Mouse (Mus musculus): Measurements from ENCODE around the gene Itpr3.

Gene Itpr3

GRCm38 (mm10) chr17:27141971-27142450 lies 84.9 kb downstream of the Itpr3 start:
- DNase-seq (ENCODE audit: low read depth, low spot score): no peak

GRCm38 (mm10) chr17:27144152-27144551 lies 87.0 kb downstream of the Itpr3 start:
- DNase-seq (ENCODE audit: low read depth, low spot score): no peak

GRCm38 (mm10) chr17:27146323-27146923 lies 89.3 kb downstream of the Itpr3 start:
- no peak for DNase-seq (ENCODE audit: low read depth, low spot score)

DNA sequence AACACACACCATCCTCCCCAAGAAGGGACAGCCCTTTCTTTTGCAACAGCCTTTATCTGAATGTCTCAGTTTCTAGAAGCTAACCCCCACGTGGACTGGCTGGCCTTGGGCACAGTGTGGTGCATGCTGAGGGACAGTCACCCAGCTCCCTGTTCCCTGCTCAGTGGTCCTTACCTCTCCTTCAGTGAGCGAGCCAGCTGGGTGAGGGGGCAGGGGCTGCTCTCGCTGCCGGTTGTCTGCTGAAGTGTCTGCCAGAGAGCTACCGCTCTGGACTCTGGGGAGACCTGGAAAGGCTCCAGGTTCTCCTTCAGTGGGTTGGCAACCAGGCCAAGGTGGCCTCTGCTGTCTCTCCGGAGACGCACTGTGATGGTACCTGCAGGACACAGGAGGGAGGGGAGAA lies 93.8 kb downstream of the Itpr3 start:
- no peak for DNase-seq (ENCODE audit: low read depth, low spot score)

GRCm38 (mm10) chr17:27151411-27151810 lies 94.3 kb downstream of the Itpr3 start:
- peak; percentile 35 for DNase-seq (ENCODE audit: low read depth, low spot score)

- DNase-seq (ENCODE audit: low read depth, low spot score): peak; percentile 40
Measured at GRCm38 (mm10) chr17:27152976-27153723, 96.0 kb downstream of the Itpr3 start.

GRCm38 (mm10) chr17:27153773-27154193 lies 96.7 kb downstream of the Itpr3 start:
- no peak for DNase-seq (ENCODE audit: low read depth, low spot score)

DNA sequence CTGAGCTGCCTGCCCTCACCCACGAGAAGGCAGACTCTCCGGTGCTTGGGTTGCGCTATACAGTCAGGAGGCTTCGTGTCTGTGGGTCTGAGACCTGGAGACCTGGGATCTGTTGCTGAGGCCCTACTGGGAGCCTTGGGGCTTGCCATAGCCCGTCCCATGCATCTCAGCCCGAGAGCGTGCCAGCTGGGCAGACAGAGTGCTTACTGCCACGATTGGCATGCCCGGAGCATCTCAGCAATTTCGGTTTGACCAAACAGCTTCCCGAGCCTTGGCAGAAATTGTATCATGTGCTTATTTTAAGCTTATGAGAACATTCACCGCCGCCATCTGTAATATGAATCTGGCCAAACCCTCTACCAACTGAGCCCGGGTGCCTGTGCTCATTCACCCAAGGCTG lies 97.2 kb downstream of the Itpr3 start:
- no peak for DNase-seq (ENCODE audit: low read depth, low spot score)

DNA sequence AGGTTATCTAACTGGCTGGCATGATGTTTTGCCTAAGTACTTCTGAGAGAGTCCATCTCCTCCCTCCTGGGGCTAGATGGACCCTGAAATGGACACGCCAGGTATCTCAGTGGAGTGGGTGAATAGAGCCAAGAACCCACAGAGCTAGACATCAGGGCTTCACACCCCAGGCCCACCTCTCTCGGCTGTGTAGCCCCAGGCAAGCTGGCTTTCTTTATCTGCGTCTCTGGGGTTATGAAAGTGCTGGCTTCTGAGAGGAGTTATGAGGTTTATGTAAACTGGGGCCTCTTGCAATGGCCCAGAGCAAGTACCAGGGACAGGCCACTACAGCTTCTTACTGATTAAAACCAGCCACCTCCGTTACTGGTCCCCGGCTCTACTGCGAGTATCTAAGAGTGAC lies 97.8 kb downstream of the Itpr3 start:
- no peak for DNase-seq (ENCODE audit: low read depth, low spot score)

- no peak for DNase-seq (ENCODE audit: low read depth, low spot score)
Measured at GRCm38 (mm10) chr17:27155752-27156151, 98.6 kb downstream of the Itpr3 start.

GRCm38 (mm10) chr17:27158439-27158838 lies 101.3 kb downstream of the Itpr3 start:
- DNase-seq (ENCODE audit: low read depth, low spot score): no peak

DNA sequence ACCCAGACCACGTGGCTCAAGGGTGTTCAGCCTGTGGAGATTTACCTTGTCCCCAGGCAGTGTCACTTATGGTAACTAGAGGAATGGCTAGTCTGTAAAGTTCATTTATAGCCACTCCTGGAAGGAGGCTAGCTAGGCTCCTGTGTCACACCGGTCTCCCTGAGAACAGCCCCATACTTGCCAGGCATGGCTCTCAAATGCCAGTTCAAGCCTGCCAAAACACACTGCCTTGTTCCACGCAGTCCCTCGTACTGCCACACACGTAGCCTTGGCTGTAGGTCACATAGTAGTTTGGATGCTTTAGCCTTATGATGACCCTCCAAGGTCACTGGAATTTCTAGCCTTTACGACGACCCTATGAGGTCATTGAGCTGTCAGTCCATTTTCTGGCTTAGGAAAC lies 102.1 kb downstream of the Itpr3 start:
- DNase-seq (ENCODE audit: low read depth, low spot score): no peak

GRCm38 (mm10) chr17:27160905-27161304 lies 103.8 kb downstream of the Itpr3 start:
- no peak for DNase-seq (ENCODE audit: low read depth, low spot score)

GRCm38 (mm10) chr17:27165054-27165773 lies 108.1 kb downstream of the Itpr3 start:
- DNase-seq (ENCODE audit: low read depth, low spot score): no peak

DNA sequence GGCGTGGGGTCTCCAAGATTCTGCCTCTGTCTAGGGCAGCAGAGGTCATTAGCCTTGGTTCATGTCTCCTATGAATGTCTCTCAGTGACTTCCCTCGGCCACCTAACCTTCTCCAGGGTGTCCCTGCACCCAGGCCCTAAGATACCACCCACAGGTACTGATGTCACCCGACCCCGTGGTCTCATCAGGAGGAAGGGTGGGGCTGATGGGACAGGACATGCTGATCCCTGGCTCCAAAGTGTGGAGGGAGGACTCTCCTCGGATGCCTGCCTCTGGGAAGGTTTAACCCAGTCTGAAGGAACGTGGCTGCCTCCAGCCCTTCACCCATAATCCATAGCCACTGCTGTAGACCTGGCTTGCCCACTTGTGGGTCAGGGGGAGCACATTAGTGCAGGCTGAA lies 109.8 kb downstream of the Itpr3 start:
- no peak for DNase-seq (ENCODE audit: low read depth, low spot score)

DNA sequence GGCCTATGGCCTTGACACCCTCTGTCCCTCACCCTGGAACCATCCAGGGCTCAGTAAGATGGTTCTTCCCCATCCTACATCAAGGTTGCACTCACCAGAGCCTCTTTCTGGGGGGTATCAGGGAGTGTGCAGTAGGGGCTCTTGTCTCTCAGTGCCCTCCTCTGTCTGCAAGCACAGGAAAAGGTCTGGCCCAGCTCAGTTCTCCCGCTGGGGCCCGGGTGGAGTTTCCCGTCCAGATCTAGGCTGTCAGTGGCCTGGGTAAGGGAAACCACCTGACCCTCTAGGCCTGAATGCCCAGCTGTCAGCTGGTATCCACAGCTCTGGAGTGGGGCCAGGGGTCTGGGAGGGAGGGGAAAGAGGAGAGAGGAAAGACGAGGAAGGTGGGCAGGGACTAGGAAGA lies 110.4 kb downstream of the Itpr3 start, which contains the start of gene Ip6k3:
Gene Ip6k3 (minus strand): TSS at position 251 of the 400 bp plus-strand sequence.
- no peak for DNase-seq (ENCODE audit: low read depth, low spot score)

DNA sequence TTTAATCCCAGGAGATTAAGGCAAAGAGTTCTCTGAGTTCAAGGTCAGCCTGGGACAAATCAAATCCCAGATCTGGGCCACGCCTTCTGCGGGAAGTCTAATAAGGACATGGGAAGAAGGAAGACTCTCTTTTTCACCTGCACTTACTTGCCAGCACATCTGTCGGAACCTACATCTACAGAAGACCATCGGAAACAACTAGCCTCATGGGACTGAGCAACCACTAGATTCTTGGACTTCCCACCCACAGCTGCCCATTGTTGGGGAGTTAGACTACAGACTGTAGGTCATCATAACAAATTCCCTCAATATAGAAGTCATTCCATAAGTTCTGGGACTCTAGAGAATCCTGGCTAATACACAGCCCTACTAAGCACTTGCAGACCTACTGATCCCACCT lies 111.5 kb downstream of the Itpr3 start:
- DNase-seq (ENCODE audit: low read depth, low spot score): no peak

DNA sequence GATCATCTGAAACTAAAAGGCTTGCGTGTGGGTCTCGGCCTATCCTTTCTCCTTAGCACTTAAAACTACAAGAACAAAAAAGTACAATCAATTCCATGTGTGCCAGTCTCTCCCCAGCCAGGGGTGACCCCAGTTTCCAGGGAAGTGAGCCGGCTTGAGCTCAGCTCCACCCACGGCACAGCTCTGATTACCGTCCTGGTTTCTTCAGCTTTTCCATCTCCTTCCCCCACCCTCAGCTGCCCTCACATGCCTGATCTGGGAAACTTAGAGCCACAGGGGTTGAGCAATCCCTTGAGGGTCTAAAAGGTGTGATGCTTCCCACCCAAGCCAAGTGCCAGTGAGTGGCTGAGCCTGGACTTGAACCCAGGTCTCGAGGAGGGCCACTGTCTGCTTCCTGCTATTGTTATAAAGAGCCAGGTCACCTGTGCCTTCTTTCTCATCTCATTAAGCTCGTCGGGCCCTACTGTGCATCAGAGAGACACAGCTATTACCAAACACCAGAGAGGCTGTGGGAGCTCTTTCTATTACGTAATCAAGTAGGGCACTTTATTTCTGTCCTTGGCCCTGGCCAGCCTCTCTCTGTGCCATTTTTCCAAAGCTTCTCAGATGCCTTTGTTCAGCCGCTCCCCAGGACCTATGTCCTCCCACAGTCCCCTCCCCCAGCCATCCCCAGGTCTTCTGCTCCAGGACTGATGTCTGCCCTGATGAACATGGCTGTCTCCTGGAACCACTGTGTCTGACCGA lies 113.0 kb downstream of the Itpr3 start:
- no peak for DNase-seq (ENCODE audit: low read depth, low spot score)

GRCm38 (mm10) chr17:27171121-27171520 lies 114.0 kb downstream of the Itpr3 start:
- DNase-seq (ENCODE audit: low read depth, low spot score): no peak
